Mouse (Mus musculus) forebrain, embryonic 12.5 days (tissue): ENCODE data around the gene Nmnat3. TPM values are rescaled to one million over a fixed set of nuclear protein-coding genes. Genes with fewer than 3 reads are reported as not detected.

Experiments used
- polyA plus RNA-seq: library from polyadenylated mRNA; unstranded; fragments of >200 nt; fragmentation: Nextera tagmentation; extraction: Ambion mirVana; gene quantifications from 2 replicates; pipeline ENCODE4 v1.2.1, GENCODE M21; 2016

Nmnat3 gene
- polyA plus RNA-seq, 1 experiment from 2014 or later: 2.4 TPM

Other genes starting within 250 kb of the Nmnat3 start
- 42.9 and 50.9 TPM in 2 replicates for gene Rbp1, start 135.5 kb downstream of the Nmnat3 start, polyA plus RNA-seq
- not detected in 2 replicates for gene Rbp2, start 198.7 kb downstream of the Nmnat3 start, polyA plus RNA-seq